Mouse (Mus musculus): ENCODE results near the gene Gm47283.
A peak's percentile ranks its signal among the peaks of the same experiment; 100 is the strongest.
"Not testable (repeated sequence)": the region's sequence is repeated elsewhere in the genome, so short reads cannot be mapped to it uniquely, and the experiment has no call there.

The Gm47283 gene

DNA sequence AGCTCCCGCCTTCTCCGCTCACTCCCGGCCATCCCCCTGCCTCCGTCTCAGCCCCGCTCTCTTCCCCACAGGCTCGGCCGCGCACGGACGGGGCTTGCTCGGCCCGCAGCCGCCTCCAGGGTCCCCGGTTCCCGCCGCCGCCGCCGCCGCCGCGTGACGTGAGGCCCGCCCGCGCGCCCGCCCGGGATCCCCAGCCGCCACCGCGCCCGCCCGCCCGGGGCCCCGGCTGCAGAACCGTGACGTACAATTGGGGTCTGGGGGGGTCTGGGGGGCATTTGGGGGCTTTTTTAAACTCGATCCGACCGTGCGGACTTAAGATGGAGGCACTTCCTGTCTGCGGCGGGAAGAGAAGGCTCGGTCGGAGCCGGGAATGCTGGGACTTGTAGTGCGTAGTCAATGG is at the start of gene Gm47283:
Gm47283 (plus strand) TSS at position 301 of the 400 bp plus-strand sequence.
- DNase-seq, result not testable (repeated sequence)

GRCm38 (mm10) chrY:90735181-90735895 is 49.2 kb upstream of the Gm47283 start:
- peak; percentile 1 for DNase-seq

- peak; percentile 13 for DNase-seq
Measured at GRCm38 (mm10) chrY:90736217-90737000, 48.1 kb upstream of the Gm47283 start.

GRCm38 (mm10) chrY:90737606-90738430 is 46.7 kb upstream of the Gm47283 start:
- no peak for DNase-seq

- no peak for DNase-seq
Measured at GRCm38 (mm10) chrY:90738431-90738680, 46.2 kb upstream of the Gm47283 start.

DNA sequence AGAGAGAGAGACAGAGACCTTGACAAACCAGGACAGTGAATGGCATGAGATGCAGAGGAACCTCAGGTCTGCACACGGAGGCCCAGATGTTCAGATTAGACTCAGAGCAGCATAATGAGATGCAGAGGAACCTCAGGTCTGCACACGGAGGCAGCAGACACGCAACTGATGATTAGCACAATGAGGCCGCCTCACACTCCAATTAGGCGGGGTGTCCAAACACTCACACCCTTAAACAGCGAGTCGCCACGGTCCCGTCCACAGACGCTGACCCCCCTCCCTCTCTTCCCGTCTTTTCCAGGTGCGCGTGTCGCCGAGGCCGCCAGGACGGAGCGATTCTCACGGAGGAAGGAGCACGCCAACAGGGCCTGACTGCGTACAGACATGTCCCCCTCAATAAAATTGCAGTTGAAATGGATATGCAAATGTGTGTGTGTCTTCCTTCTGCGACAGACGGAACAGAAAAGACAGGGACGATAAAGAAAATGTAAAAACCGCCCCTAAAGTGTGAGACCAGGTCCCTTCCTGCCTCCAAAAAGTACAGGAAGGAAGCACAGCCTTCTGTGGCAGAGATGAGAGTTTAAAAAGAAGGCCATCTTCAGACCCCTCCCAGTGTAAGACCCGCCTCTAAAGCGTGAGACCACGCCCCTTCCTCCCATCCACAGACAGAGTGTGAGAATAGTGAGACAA is 45.6 kb upstream of the Gm47283 start:
- peak; percentile 63 for DNase-seq

- peak; percentile 72 for DNase-seq
Measured at GRCm38 (mm10) chrY:90739531-90740012, 45.0 kb upstream of the Gm47283 start.

- peak; percentile 85 for DNase-seq
Measured at GRCm38 (mm10) chrY:90740013-90740561, 44.5 kb upstream of the Gm47283 start.

DNA sequence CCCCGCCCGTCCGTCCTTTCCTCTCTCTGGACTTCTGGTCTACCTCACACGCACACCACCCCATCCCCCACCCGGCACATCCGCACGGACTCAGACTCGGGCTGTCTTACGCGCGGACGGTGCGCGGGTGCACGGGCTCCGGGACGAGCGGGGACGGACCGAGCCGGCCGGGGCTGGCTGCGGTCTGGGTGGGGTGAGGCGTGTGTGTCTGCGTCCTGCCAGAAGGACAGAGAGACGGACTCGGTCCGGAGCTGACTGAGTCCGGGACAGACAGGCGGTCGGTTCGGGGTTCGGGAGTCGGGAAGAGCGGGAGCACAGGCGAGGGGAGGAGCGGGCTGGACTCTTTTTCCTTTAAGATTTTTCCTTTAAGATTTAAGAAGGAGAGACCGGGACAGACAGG is 43.5 kb upstream of the Gm47283 start:
- DNase-seq, result peak; percentile 68

DNA sequence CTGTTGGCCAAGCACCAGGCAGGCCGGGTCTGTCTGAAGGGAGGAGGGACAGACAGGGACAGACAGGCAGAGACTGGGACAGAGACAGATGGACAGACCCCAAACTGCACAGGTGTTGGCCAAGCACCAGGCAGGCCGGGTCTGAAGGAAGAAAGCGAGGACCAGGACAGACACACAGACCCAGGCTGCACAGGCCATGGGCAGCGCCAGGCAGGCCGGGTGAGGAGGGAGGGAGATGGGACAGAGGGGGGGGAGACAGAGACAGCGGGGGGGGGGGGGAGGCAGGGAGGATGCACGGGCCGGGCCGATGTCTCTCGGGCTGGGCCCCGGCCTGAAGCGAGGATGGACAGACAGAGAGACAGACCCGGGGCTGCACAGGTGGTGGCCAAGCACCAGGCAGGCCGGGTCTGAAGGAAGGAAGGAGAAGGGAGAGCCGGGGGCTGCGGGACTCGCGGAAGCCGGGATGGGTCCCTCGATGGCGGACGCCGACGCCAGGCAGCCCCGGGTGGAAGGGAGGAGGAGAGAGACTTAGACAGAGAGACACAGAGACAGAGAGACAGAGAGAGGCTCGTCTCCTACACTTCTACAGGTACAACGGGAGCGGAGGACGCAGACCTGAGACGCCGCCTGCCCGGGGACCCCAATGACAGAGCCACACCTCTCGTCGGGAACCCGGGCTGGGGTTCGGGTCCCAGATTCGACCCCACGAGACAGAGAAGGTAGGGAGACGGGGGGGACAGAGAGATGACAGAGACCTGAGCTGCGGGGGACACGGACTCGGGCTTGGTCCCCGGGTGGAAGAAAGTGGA is 42.9 kb upstream of the Gm47283 start:
- DNase-seq, result peak; percentile 39

DNA sequence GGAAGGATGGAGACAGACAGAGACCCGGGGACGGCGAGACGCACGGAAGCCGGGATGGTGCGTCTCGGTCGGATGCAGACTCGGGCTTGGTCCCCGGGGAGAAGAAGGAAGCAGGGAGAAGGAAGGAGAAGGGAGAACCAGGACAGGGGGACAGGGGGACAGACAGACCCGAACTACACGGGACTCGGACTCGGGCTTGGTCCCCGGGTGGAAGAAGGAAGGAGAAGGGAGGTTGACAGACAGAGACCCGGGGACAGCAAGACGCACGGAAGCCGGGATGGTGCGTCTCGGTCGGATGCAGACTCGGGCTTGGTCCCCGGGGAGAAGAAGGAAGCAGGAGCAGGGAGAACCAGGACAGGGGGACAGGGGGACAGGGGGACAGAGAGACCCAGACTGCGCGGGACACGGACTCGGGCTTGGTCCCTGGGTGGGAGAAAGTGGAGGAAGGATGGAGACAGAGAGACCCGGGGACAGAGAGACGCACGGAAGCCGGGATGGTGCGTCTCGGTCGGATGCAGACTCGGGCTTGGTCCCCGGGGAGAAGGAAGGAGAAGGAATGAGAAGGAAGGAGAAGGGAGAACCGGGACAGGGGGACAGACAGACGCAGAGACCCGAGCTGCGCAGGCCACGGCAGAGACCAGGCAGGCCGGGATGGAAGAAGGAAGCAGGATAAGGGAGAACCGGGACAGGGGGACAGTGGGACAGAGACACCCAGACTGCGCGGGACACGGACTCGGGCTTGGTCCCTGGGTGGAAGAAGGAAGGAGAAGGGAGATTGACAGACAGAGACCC is 42.1 kb upstream of the Gm47283 start:
- DNase-seq, result peak; percentile 21

DNA sequence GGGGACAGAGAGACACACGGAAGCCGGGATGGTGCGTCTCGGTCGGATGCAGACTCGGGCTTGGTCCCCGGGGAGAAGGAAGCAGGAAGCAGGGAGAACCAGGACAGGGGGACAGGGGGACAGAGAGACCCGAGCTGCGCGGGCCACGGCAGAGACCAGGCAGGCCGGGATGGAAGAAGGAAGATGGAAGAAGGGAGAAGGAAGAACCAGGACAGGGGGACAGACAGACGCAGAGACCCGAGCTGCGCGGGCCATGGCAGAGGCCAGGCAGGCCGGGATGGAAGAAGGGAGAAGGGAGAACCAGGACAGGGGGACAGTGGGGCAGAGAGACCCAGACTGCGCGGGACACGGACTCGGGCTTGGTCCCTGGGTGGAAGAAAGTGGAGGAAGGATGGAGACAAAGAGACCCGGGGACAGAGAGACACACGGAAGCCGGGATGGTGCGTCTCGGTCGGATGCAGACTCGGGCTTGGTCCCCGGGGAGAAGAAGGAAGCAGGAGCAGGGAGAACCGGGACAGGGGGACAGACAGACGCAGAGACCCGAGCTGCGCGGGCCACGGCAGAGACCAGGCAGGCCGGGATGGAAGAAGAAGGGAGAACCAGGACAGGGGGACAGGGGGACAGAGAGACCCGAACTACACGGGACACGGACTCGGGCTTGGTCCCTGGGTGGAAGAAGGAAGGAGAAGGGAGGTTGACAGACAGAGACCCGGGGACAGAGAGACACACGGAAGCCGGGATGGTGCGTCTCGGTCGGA is 41.3 kb upstream of the Gm47283 start:
- DNase-seq, result peak; percentile 1

- DNase-seq, result no peak
Measured at GRCm38 (mm10) chrY:90743811-90744220, 40.7 kb upstream of the Gm47283 start.

DNA sequence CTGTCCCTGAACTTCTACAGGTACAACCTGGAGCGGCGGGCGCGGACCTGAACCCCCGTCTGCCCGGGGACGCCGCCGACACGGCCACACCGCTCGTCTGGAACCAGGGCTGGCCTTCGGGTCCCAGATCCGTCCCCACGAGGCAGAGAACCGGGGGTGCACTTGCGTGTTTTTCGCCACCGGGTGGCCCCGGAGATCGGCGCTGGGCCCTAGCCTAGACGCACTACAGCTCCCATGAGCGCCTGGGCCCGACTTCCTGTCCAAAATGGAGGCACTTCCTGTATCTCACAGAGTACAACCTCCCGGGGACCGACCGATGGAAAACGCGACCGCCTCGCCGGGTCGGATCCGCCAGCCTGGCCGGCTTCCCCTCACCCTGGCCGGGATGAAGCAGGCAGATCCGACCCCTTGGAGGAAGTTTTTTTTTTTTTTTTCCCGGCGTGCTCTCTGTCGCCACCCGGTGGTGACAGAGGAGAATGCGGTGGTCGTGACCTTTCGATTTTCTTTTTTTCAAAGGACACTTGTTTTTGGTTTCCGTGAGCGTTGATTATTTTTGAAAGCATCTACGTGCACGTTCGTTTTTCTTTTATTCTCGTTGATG is 40.1 kb upstream of the Gm47283 start:
- peak; percentile 81 for DNase-seq

GRCm38 (mm10) chrY:90745256-90745655 is 39.3 kb upstream of the Gm47283 start:
- not testable (repeated sequence) for DNase-seq

DNA sequence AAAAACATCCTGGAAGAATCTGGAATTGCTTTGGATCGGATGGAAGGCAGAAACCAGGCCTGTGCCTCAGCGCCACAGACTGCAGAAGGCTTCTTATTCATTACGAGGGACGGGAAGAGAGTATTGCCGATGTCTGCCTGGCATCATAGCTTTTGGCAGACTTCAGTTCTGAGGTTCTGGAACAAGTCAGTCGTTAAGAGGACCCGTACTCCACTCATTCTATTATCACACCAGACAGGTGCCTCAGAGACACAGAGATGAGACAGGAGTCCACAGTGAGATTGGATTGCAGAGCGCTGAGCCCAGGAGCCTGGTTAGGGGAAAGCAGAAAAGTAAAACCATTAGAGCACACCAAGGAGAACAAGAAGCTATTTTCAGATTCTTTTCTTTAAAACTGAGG is 29.8 kb upstream of the Gm47283 start, which contains the start of gene Gm21860:
Gm21860 (minus strand) TSS at position 101 of the 400 bp plus-strand sequence.
- not testable (repeated sequence) for DNase-seq

DNA sequence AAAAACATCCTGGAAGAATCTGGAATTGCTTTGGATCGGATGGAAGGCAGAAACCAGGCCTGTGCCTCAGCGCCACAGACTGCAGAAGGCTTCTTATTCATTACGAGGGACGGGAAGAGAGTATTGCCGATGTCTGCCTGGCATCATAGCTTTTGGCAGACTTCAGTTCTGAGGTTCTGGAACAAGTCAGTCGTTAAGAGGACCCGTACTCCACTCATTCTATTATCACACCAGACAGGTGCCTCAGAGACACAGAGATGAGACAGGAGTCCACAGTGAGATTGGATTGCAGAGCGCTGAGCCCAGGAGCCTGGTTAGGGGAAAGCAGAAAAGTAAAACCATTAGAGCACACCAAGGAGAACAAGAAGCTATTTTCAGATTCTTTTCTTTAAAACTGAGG is 54.5 kb downstream of the Gm47283 start, which contains the start of gene Gm21748:
Gm21748 (minus strand) TSS at position 101 of the 400 bp plus-strand sequence.
- DNase-seq, result not testable (repeated sequence)

Data from embryo, embryonic 11 days (tissue).